Mouse (Mus musculus) CH12.LX (cell line): ENCODE measurements at regions not wholly inside any gene's neighbourhood (a gene's known extent, or its start where the extent isn't known, plus 50 kb on each side); places are given as distances from the start of the nearest gene placed in this dataset.

Source experiments
- JUND ChIP-seq: conservative IDR thresholded peaks from 2 replicates; pipeline ENCODE4 v1.6.1; 2011; ENCODE audit warnings: low read depth, low read length, improper control_type of control experiment
- MAFK ChIP-seq: IDR thresholded peaks from 2 replicates; pipeline ENCODE4 v1.6.1; 2011; ENCODE audit warnings: low read length, improper control_type of control experiment; ENCODE audit not compliant: insufficient replicate concordance
- USF2 ChIP-seq: conservative IDR thresholded peaks from 2 replicates; pipeline ENCODE4 v1.6.1; 2011; ENCODE audit warnings: low read depth, low read length, improper control_type of control experiment

DNA sequence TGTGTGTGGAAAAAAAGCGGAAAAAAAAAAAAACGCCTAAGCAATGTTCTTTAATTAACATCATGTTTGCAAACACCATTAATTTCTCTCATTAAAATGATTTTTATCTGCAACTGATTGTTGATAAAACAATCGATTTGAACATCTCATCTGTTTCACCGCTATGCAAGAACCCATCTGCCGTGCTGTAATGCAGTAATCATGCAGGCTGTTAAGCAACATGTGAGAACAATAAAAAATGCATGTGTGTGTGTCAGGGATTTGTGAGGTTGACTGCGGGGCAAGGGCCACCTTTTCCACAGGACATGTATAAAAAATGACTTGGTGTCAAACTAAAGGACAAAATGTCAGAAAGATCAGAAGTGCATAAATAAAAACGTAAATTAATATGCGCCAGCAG lies 618.9 kb upstream of the Tenm3 start:
- TF ChIP-seq USF2, result no peak
- TF ChIP-seq MAFK, result no peak
- no peak for TF ChIP-seq JUND
